Mouse (Mus musculus) heart, adult 11 months (tissue): ENCODE data around the gene Nasp.

Experiments
- DNase-seq: peaks from one replicate; pipeline ENCODE4 v3.0.0; 2022

Nasp gene

DNA sequence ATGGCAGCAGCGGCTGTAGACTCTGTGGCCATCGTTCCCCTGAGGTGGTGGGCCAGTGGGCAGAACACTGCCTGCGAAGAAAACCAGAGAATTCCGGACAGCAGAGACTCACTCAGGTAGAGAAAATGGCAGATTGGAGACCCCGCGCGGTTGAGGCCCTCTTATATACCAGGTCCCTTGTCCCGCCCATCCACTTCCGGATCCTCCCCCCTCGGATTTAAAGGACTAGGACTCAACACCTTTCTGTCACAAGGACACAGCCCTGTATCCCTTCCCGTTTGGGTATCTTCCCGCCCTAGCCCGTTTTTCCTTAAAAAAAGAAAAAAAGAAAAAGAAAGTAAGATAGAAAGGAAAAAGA, 403 bp downstream of the Nasp start:
- peak; percentile 99 for DNase-seq

DNA sequence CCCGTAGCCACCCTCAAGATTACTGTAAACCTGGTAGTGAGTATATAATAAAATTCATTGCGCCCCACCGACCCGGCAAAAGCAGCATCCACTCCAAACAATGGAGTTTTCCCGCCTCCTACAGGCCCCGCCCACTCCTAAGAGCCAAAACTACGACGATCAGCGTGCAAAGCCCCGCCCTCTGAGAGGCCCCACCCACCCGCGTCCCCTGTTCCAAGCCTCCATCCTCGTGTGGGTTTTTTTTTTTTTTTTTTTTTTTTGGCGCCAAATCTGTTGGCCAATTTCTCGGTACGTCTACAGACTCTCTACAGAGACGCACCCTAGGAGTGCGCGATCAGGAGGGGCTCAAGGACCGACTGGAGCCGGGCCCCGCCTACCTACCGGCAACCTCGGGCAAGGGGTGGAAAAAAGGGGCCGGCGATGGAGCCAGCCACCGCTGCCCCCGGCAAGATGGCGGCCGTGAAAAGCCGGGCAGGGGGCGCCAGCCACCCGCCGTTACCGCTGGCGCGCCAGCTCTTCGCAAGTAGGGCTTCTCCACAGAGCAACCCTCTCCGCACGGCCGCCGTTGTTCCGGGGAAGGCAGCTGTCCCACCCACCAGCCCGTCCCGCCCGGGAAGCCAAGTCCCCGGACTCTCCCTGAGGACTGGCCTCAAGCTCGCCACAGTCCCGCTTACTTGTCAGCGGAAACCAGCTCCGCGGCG, 933 bp downstream of the Nasp start:
- peak; percentile 98 for DNase-seq

DNA sequence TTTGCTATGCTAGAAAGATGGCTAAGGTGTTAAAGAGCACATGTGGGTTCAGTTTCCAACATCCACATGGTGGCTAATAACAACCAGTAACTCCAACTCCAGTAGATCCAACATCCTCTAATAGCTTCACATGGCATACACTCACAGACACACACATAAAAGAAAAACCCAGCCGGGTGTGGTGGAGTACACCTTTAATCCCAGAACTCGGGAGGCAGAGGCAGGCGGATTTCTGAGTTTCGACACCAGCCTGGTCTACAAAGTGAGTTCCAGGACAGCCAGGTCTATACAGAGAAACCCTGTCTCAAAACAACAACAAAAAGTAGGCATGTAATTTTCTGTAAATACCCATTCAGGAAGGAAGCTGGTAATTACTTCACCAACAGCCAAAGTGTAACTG, 2.9 kb downstream of the Nasp start:
- DNase-seq = peak; percentile 79

DNA sequence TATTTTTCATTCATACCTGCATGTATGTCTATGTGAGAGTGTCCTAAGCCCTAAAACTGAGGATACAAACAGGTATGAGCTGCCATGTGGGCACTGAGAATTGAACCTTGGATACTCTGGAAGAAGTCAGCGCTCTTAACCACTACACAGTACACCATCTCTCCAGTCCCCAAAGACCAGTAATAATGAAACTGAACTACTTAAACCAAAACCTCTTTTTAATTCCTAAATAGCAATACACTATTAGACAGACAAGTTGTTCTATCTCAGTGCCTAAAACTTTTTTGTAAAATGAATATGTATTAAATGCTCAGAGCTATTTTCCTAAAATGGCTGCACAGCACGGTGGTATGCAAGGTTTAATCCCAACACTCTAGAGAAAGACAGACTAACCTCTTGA, 12.5 kb downstream of the Nasp start:
- no peak for DNase-seq

DNA sequence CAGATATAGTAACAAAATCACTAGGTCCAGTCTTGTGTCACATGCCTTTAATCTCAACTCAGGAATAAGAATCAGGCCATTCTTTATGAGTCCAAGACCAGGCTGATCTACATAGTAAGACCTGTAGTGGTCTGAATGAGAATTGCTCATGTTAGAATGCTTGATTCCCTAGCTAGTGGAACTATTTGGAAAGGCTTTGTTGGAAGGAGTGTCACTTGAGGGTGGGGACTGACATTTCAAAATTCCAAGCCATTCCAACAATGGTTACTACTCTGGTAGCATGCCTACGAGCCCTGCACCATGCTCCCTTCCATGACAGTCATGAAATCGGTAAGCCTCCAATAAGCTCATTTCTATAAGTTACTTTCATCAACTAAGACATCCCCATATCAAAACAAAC, 15.1 kb downstream of the Nasp start:
- no peak for DNase-seq

DNA sequence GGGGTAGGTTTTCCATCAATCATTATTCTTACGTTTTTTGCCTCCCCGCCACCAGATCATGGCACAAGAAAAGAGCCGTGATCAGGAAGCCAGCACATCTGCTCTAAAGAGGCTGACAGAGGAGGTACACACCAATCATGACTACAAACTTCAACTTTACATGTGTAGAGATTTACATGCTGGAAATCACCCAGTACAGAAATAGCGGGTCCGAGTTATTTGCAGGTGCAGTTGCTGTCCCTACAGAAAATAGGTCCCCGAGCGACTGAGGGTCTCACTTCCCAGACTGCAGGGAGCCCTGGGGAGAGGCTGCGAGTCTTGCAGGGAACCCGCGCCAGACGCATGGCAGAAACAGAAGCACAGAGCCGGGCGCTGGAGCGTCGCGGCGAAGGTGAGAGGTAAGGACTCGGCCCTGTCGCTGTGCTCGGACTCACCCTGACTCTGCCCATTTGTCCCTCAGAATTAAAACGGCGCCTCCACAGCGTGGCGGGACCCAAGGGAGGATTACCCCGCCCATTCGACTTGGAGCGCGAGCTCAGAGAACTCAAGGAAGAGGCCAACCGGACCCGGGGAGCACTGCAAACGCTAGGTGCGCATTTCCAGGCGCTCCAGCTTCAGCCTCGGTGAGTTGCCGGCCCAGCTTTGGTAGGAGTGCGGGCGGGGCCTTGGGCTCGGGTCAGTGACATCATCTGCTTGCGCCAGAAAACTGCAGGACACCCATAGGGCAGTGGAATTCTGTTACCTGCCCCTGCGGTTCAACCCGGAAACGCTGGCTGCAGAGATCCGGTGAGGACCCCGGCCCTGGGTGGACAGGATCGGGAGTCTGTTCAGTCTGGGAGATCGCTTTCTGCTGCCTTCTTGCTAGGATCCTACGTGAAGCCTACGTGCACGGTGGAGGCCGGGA, 30.5 kb downstream of the Nasp start:
- DNase-seq = peak; percentile 99

DNA sequence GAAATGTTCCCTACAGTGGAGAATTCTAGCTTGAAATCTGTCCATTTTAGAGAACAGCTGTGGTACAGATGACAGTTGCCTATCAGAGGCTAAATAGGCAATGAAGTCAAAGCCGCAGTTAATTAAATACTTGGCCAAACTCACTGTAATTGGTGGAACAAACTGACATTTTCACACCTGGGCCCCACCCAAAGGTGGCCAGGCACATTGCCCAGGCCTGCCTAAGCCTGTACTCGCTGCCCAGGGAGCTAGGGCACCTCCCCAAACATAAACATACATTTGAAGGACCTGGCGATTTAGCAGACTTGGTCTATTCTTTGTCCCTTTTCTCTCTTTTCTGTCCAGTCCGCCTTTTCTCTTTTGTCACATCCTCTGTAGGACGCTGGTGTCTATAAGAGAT, 31.4 kb downstream of the Nasp start, which contains the start of gene Ccdc17:
Ccdc17 (plus strand) TSS at position 276 of the 400 bp plus-strand sequence.
- DNase-seq = no peak

DNA sequence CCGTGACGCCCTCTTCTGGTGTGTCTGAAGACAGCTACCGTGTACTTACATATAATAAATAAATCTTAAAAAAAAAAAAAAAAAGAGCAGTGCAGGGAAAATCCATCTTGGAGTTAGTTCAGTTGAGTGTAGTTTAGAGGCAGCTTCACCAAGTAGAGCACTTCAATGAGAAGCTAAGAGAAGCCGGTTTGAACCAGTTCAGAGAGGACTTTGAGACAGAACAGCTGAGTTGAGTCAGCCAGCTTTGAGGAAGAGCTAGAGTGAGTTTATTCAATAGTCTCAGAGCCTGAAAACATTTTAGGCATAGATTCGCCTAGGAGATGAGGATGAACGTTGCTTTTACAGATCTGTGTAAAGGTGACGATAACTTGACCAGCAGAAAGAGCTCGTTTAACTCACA, 31.9 kb downstream of the Nasp start:
- no peak for DNase-seq

DNA sequence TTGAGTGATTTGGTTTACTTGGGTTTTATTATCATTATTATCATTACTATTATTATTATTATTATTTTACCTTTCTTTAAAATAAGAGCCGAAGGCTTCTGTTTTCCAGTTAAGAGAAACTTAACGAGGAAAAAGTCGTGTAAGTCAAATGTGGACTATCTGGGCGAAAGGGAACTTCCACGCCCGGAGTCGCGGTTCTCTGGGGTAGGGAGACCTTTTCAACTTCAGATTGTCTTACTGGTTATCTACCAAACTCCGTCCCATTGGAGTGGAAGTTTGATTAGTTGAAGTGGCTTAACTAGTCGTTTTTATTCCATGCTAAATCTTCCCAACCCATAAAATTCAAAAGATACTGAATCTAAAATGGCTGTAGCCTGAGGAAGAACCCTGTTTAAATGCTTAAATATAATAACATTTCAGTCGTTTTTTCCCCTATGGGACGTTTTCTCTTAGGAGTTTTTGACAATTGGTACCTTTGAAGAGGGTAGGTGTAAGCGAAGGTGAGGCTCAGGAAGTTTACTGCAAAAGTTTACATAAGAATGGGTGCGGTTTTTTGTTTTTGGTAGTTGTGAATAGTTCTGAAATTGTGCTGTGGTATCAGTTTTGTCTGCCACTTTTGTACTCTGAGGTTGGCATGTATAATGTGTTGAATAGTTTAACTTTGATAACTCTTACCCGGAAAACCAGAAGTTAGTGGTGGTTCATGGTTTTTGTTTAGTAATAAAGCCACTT, 69.4 kb downstream of the Nasp start:
- DNase-seq = peak; percentile 5

DNA sequence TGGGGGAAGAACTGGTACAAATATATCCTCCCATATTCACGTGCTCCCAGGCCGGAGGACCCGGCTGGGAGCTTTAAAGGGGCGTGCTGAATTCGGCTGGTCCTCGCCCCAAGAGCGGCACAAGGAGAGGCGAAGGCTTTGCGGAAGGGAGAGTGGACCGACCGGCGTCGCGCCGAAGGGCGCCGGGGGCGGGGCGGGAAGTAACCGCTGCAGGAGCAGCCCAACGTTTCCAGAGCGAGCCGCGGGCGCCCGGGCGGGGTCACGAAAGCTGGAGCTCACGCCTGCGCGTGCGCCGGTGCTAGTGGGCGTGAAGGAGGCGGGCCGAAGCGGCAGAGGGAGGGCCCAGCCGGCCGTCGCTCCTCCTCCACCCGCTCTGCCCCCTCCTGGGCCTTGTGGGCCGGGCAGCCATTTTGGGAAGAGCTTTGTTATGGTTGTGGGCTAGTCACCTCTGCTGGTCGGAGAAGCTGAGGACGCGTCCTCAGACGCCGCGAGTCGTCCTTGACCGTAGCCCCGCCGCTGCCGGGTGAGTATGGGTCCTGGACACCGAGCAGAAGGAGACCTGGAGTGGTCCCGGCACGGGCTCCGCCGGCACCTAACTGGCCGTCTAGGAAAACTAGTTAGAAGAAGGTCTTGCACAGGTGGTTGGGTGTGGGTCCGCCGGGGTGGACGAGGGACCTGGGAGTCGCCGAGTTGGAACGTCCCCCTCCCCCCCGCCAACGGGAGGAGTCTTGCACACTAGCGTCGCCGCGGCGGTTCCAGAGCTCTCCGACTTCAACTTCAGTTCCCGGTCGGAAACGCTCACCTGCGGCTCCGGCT, 70.2 kb downstream of the Nasp start, which contains the start of gene Gpbp1l1:
Gpbp1l1 (plus strand) TSS at position 353 of the 816 bp plus-strand sequence.
- DNase-seq = peak; percentile 100

DNA sequence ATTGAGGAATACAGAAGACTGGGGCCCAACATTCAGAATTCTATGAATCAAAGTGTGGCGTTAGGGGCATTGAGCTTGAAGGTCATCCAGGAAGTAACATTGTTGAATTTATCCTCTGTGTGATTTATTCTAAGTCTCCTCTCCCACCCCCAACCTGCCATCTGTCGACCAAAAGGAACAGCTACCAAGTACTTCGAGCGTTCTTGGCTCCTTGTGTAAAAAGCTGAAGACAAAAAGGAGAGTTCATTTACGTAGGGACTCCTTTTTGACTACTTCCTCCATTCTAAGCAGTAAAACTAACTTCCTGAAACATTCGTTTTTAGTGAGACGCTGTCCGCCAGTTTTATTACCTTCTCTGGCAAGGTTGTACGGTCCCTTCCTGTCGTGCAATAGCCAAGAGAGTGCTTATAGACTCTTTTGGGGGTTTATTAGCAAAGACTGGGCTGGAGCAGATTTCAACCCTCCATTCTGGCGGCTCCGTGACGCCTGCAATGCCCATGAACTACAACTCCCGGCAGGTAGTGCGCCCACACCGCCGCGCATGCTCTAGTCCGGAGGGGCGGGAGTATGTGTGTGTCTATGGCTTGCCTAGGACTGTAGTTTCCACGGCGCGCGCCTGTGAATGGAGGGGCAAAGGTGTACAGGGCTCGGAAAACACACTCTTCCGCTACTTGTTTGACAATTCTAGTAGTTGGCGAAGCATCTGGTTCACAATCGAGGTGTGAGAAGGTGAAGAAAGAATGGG, 71.0 kb downstream of the Nasp start:
- DNase-seq = peak; percentile 99

DNA sequence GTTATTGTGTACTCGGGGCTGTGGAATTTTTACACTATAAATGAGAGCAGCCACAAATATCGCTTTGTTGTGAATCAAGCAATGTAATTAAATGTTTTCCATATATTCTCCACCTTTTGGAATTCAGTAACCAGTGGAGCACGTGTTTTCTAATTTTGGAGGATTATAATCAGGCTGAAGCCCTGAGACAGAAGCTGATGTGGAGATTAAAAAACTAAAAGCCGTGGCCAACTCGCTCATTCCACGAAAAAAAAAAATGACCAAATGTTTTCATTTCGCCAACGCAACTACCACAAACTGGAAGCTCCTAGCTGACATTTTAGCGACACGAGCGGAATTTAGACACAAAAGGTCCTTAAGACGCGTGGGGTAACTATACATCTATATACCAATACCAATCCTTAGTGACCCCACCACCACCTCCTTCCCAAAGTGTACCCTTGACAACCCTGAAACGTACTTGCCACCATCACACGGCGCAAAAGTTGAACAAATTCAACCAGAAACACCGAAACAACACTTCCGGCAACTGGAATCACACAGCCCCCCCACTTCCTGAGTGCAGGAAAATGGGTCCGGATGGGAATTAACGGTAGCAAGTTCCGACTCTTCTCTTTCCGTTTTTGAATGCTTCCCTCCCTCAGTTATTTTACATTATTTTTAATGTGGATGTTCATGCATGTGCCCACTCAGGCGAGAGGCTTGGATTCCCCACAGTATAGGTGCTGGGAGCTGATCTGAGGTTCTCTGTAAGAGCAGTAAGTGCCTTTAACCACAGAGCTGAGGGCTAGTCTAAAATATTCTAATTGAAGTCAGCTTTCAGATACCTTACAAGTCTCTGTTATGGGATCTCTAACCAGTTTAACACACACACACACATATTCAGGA, 72.1 kb downstream of the Nasp start, which contains the start of gene Tmem69:
Tmem69 (minus strand) TSS at position 524 of the 888 bp plus-strand sequence.
- DNase-seq = peak; percentile 96

DNA sequence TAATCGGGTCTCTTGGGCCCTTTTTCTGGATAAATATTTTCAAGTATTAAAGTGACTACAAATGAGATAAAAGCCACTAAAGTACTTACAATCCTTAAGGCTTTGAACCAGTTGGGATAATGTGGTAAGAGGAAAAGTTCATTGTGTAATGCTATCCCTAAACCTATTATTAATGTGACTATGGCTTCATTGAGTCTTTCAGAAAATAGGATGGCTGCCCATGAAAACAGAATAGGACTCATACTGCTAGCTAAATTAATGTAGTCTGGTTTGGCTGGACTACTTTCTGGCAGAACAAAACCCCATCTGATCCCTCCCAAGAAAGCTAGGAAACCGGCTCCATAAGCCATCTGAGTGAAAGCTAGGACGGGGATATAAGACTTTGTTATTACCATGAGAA, 74.7 kb downstream of the Nasp start:
- DNase-seq = no peak
